Mouse (Mus musculus): ENCODE results near the gene Kcnj14.

DNA sequence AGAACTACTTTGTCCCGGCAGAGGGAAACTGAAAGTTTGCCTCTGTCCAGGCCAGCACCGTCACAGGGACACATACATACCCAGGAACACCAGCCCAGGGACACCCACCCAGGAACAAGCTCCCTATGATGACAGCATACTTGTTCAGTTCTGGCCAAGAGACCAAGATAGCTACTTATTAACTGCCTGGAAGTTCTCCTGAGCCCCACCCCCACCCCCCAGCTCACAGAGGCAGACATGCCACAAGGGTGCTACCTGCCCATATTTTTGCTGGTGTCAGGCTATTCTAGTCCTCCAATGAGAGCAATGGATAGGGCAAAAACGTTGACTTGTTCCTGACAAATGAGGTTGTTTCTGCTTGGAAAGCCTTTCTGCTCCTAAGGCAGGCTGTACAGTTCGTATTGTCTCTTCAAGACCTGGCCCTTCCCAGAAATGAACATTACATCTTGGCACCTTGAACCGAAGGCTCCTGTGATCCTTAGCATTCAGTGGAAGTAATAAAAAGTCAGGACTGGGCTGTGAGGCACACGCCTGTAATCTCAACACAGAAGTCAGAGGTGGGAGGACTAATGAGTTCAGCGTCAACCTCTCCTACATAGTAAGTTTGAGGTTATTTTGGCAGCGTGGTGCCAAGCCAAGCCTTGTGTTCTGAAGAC is 54.0 kb downstream of the Kcnj14 start:
- TF ChIP-seq CTCF (IDR thresholded peaks at IDR 0.05) (no peak), EP300 (IDR thresholded peaks at IDR 0.05) (no peak)

All from lung, postnatal 0 days (tissue).